Mouse (Mus musculus) brain, embryonic 14.5 days (tissue): ENCODE results near the gene Slc41a2. TPM values are rescaled to one million over a fixed set of nuclear protein-coding genes. Genes with fewer than 3 reads are reported as not detected.

Experiments used
- DNase-seq: peaks from one replicate; pipeline ENCODE4 v3.0.0-alpha.2; 2011; ENCODE audit warnings: low read depth
- CTCF ChIP-seq: fragments of 200-500 bp; IDR thresholded peaks from 2 replicates; pipeline ENCODE4 v1.5.1; 2012; ENCODE audit warnings: inconsistent platforms, mild to moderate bottlenecking, moderate library complexity, borderline replicate concordance; ENCODE audit not compliant: insufficient read depth, insufficient read length; ENCODE audit errors: extremely low read depth
- POLR2A ChIP-seq: fragments of 200-500 bp; IDR thresholded peaks from 2 replicates; pipeline ENCODE4 v1.6.1; 2012; ENCODE audit warnings: mild to moderate bottlenecking, inconsistent platforms, borderline replicate concordance; ENCODE audit not compliant: poor library complexity, insufficient read depth, insufficient read length, severe bottlenecking; ENCODE audit errors: extremely low read depth
- polyA plus RNA-seq: library from polyadenylated mRNA; depleted of rRNA; stranded (reverse); fragments of >200 nt; gene quantifications from 2 replicates; pipeline ENCODE4 v1.2.3, GENCODE M21; 2012

Gene Slc41a2
- polyA plus RNA-seq, 1 experiment: 7.4 TPM

DNA sequence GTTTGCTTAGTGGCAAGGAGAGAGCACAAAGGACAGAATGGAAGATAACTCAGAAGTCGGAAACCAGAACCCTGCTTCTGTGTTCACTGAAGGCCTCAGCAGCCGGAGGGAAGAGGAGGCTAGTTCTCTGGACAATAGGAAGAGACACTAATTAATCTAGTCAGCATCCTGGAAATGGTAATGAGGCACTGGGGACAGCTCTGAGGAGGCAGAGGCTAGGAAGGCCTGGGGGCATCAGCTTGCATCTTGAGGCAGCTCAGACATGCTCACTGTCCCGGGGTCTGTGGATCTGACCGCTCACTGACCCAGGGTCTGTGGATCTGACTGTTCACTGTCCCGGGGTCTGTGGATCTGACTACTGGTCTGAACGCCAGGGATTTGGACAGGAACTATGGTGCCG, 92.0 kb downstream of the Slc41a2 start:
- DNase-seq: peak; percentile 54
- TF ChIP-seq CTCF: no peak
- TF ChIP-seq POLR2A: no peak

GRCm38 (mm10) chr10:83244131-83244530, 93.6 kb downstream of the Slc41a2 start:
- no peak for TF ChIP-seq CTCF
- no peak for TF ChIP-seq POLR2A
- DNase-seq: no peak

DNA sequence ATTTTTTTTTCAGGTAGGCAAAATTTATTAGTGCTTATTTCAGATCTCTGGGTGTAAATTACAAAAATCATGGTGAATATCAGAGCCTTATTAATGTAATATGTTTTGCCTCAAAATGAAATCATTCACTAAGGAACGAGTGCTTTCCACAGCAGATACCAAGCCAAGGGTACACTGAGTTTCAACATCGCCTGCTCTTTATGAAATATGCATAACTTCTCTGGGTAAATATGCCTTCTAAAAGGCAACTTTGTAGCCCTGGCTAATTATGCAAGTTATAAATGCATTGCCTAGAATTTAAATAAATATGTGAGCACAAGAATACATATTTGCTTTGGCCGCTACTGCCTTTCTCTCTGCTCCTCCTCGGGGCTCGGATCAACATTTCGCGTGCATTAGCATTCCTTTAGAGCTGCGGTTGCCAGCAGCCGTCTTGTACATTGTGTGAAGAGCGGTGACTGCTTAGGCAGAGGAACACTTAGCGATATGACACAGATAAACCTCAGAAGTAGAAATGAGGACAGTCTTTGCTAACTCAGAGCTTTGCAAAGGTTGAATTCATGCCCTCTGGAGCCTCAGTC, 95.5 kb downstream of the Slc41a2 start:
- no peak for TF ChIP-seq CTCF
- TF ChIP-seq POLR2A: no peak
- DNase-seq: peak; percentile 74

DNA sequence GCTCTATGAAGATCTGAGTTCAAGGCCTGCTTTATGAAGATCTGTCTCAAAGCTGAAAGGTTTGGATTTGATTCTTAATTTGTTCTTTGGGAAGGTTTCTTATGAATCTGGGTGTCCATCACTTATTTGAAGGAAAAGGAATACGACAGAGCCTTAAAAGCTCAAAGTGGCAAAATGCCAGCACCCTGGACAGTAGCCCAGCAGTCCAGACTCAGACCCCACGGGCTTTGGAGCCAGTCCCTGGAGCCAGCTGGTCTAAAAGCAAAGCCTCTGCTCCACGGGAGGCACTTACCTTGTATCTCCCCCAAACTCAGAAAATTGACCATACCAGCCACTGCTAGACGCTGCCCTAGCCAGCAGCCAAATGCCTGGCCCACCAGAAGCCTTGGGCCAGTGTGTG, 103.3 kb downstream of the Slc41a2 start:
- no peak for DNase-seq
- no peak for TF ChIP-seq POLR2A
- TF ChIP-seq CTCF: no peak

GRCm38 (mm10) chr10:83233967-83234366, 103.7 kb downstream of the Slc41a2 start:
- TF ChIP-seq POLR2A (no peak), CTCF (no peak)
- DNase-seq: no peak

- DNase-seq: no peak
These were observed 109.1 kb downstream of the Slc41a2 start for GRCm38 (mm10) chr10:83228626-83229025.

DNA sequence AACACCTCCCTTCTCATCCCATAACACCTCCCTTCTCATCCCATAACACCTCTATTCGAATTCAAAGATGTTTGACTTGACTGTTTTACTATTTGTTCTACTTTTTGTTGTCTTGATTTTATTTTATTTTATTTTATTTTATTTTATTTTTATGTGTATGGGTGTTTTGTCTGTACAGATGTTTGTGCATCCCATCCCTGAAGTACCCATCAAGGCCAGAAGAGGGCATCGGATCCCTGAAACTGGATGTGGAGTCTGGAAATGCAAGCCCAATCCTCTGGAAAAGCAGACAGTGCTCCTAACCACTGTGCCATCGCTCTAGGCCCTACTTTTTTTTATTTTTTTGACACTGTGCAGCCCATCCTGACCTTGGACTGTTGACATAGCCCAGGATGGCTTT, 112.7 kb downstream of the Slc41a2 start:
- peak; percentile 70 for TF ChIP-seq CTCF
- TF ChIP-seq POLR2A: no peak
- DNase-seq: peak; percentile 53

More at GRCm38 (mm10) chr10:83228626-83229025, 109.1 kb downstream of the Slc41a2 start:
- no peak for TF ChIP-seq CTCF
- TF ChIP-seq POLR2A: no peak

- TF ChIP-seq POLR2A (no peak), CTCF (no peak)
- no peak for DNase-seq
These were observed 116.8 kb downstream of the Slc41a2 start for GRCm38 (mm10) chr10:83220847-83221246.

- TF ChIP-seq CTCF: no peak
- TF ChIP-seq POLR2A: no peak
- peak; percentile 82 for DNase-seq
These were observed 117.5 kb downstream of the Slc41a2 start for GRCm38 (mm10) chr10:83220217-83220616.

- TF ChIP-seq CTCF (peak; percentile 88), POLR2A (no peak)
- peak; percentile 68 for DNase-seq
These were observed 118.0 kb downstream of the Slc41a2 start for GRCm38 (mm10) chr10:83219729-83220128.

GRCm38 (mm10) chr10:83218778-83219177, 118.9 kb downstream of the Slc41a2 start:
- no peak for TF ChIP-seq POLR2A
- TF ChIP-seq CTCF: no peak
- DNase-seq: peak; percentile 12

GRCm38 (mm10) chr10:83217256-83217655, 120.4 kb downstream of the Slc41a2 start:
- TF ChIP-seq CTCF (no peak), POLR2A (no peak)
- no peak for DNase-seq

- DNase-seq: no peak
- TF ChIP-seq CTCF (no peak), POLR2A (no peak)
These were observed 122.1 kb downstream of the Slc41a2 start for GRCm38 (mm10) chr10:83215559-83215958.

- DNase-seq: no peak
- TF ChIP-seq CTCF: no peak
- no peak for TF ChIP-seq POLR2A
These were observed 125.1 kb downstream of the Slc41a2 start for GRCm38 (mm10) chr10:83212618-83213017.
